Mouse (Mus musculus): Measurements from ENCODE around the gene Got1.

DNA sequence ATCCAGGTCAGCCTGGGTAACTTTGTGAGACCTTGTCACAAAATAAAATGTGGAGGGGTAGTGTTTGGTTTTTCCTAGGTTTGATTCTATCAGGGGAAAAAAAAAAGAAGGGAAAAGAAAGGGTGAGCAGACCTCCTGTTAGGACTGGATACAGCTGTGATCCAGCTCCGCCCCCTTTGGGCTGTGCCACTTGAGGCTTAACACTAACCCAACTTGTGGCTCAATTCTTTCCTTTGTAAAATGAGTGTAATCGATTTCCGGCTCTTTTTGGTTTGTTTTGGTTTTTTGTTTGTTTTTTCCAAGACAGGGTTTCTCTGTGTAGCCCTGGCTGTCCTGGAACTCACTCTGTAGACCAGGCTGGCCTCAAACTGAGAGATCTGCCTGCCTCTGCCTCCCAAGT, 62.3 kb downstream of the Got1 start:
- no peak for TF ChIP-seq CTCF (IDR thresholded peaks at IDR 0.05; ENCODE audit: low read depth, low read length)
- no peak for TF ChIP-seq GATA1 (IDR thresholded peaks at IDR 0.05; ENCODE audit: borderline replicate concordance, low read length)
- no peak for TF ChIP-seq TAL1 (conservative IDR thresholded peaks at IDR 0.05; ENCODE audit: low read depth, low read length)
- no peak for TF ChIP-seq POLR2AphosphoS5 (IDR thresholded peaks at IDR 0.05; ENCODE audit: insufficient replicate concordance, low read depth, low read length)
- no peak for TF ChIP-seq GATA2 (IDR thresholded peaks at IDR 0.05; ENCODE audit: borderline replicate concordance, low read depth, low read length)
